Mouse (Mus musculus) kidney, postnatal 10 days (tissue): ENCODE results near the gene Hspb7.
A peak's percentile ranks its signal among the peaks of the same experiment; 100 is the strongest.

Source experiments
- DNase-seq: peaks from one replicate; pipeline ENCODE4 v3.0.0; 2021; ENCODE audit warnings: mixed read lengths

Gene Hspb7

GRCm38 (mm10) chr4:141451251-141451650 is 30.7 kb downstream of the Hspb7 start:
- DNase-seq, result no peak

- no peak for DNase-seq
Observed at GRCm38 (mm10) chr4:141451916-141452450, 31.4 kb downstream of the Hspb7 start.

- DNase-seq, result no peak
Observed at GRCm38 (mm10) chr4:141454581-141455350, 34.2 kb downstream of the Hspb7 start.

- no peak for DNase-seq
Observed at GRCm38 (mm10) chr4:141455526-141455925, 34.9 kb downstream of the Hspb7 start.

GRCm38 (mm10) chr4:141456193-141456938 is 35.8 kb downstream of the Hspb7 start:
- DNase-seq, result no peak

- no peak for DNase-seq
Observed at GRCm38 (mm10) chr4:141458236-141458635, 37.7 kb downstream of the Hspb7 start.

GRCm38 (mm10) chr4:141458888-141459287 is 38.3 kb downstream of the Hspb7 start:
- DNase-seq, result no peak

GRCm38 (mm10) chr4:141459766-141460165 is 39.2 kb downstream of the Hspb7 start:
- no peak for DNase-seq

- no peak for DNase-seq
Observed at GRCm38 (mm10) chr4:141460481-141460880, 39.9 kb downstream of the Hspb7 start.

GRCm38 (mm10) chr4:141461088-141461487 is 40.5 kb downstream of the Hspb7 start:
- DNase-seq, result no peak

- no peak for DNase-seq
Observed at GRCm38 (mm10) chr4:141461576-141461975, 41.0 kb downstream of the Hspb7 start.

- DNase-seq, result peak; percentile 69
Observed at GRCm38 (mm10) chr4:141463472-141463871, 42.9 kb downstream of the Hspb7 start.

GRCm38 (mm10) chr4:141464722-141465121 is 44.1 kb downstream of the Hspb7 start:
- no peak for DNase-seq

GRCm38 (mm10) chr4:141465512-141466288 is 45.1 kb downstream of the Hspb7 start:
- no peak for DNase-seq

GRCm38 (mm10) chr4:141466289-141466795 is 45.8 kb downstream of the Hspb7 start:
- DNase-seq, result no peak

- no peak for DNase-seq
Observed at GRCm38 (mm10) chr4:141466844-141467580, 46.4 kb downstream of the Hspb7 start.

GRCm38 (mm10) chr4:141467581-141467927 is 47.0 kb downstream of the Hspb7 start:
- DNase-seq, result no peak

GRCm38 (mm10) chr4:141468576-141468975 is 48.0 kb downstream of the Hspb7 start:
- no peak for DNase-seq

- DNase-seq, result no peak
Observed at GRCm38 (mm10) chr4:141469343-141469742, 48.8 kb downstream of the Hspb7 start.

- DNase-seq, result no peak
Observed at GRCm38 (mm10) chr4:141471491-141471890, 50.9 kb downstream of the Hspb7 start.

GRCm38 (mm10) chr4:141472641-141473321 is 52.2 kb downstream of the Hspb7 start:
- no peak for DNase-seq

- no peak for DNase-seq
Observed at GRCm38 (mm10) chr4:141474431-141474830, 53.9 kb downstream of the Hspb7 start.
